Mouse (Mus musculus): ENCODE results near the gene Zcchc3. TPM values are rescaled to one million over a fixed set of nuclear protein-coding genes. Genes with fewer than 3 reads are reported as not detected.

Zcchc3 gene
- polyA plus RNA-seq, 1 experiment from 2014 or later = 19.9 TPM

DNA sequence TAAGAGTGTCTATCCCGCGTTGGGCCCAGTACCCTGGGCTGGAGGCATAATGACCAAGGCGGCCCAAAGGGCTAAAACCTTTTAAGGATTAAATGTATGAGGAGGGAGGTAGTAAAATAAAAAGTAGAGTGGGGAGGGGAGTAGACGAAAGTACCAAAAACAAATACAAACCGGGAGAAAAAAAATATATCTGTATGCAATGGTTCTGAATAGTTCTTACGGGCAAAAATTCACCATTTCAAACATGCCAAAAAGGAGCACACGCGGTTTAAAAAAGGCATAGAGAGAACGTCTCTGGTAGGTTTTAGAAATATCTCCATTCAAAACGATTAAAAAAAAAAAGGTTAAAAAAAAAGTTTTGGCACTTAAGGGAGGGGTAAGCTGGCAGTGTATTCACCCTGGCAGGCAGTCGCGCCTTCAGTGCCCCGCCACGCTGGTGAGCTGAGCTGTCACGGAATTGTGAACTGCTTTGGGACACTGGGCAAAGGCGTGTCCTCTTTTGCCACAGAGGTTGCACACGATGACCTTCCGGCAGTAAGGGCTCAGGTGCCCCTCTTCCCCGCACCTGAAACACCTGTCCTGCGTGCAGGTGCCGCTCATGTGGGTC is 1.6 kb downstream of the Zcchc3 start:
- peak overlapping the region; percentile 87 for H3K4me2 ChIP-seq (ENCODE audit: low read depth, low read length)
- H3K9ac ChIP-seq (ENCODE audit: low read length) = peak overlapping the region; percentile 98
- H3K4me1 ChIP-seq (ENCODE audit: control insufficient read depth, insufficient read depth, low read length) = peaks cover 32% of the 10 kb centered on the region
- 0 out of 2 replicates have a peak, but pooled peaks cover 4% of the 10 kb centered on the region for H3K36me3 ChIP-seq (ENCODE audit: control insufficient read depth, insufficient read depth, low read length)
- H3K9me3 ChIP-seq (replicated peaks; ENCODE audit: control insufficient read depth, low read length) = peaks cover 6% of the 10 kb centered on the region; the same call in 1 of the 2 replicates
- H3K27ac ChIP-seq (ENCODE audit: low read length) = peak overlapping the region; percentile 99
- H3K4me3 ChIP-seq (replicated peaks; ENCODE audit: low read length) = peak overlapping the region; percentile 88
- ATAC-seq (ENCODE audit: insufficient read depth, low FRiP score) = no peak
- no peaks in the 10 kb centered on the region for H3K27me3 ChIP-seq (ENCODE audit: control insufficient read depth, insufficient read depth, low read length)
- 2% methylated on average over 21 of the region's 21 CpGs for WGBS

DNA sequence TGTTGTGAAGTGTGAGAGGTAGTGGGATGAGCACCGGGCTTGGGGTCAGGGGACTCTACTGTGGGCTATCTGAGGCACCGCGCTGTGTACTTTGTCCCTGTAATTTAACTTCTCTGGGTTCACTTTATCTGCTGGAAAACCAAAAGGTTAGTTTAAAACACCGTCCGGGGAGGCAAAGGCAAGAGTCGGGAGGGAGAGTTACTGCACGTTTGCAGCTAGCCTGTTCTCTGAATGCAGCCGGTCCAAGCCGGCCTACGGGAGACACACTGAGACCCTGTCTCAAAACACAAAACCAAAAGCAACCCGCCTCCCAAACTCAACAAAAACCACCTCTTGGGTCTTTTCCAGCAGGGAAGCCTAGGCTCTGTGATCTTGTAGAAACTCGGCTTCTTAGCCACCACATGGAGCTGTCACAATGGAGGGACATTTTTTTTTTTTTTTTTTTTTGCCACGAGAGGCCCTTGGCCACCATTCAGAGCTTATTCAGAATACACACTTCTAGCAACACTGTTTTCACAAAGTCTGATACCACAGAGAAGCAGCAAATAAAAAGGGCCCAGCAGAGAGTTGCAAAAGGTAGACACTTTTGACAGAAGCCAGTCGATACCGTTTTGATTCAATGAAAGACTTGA is 2.2 kb downstream of the Zcchc3 start:
- peak overlapping the region; percentile 87 for H3K4me2 ChIP-seq (ENCODE audit: low read depth, low read length)
- no peak for ATAC-seq (ENCODE audit: insufficient read depth, low FRiP score)
- WGBS = 5% methylated on average over 15 of the region's 15 CpGs
- H3K9me3 ChIP-seq (replicated peaks; ENCODE audit: control insufficient read depth, low read length) = peaks cover 6% of the 10 kb centered on the region; the same call in 1 of the 2 replicates
- H3K4me3 ChIP-seq (replicated peaks; ENCODE audit: low read length) = peak overlapping the region; percentile 88
- no peaks in the 10 kb centered on the region for H3K27me3 ChIP-seq (ENCODE audit: control insufficient read depth, insufficient read depth, low read length)
- 0 out of 2 replicates have a peak, but pooled peaks cover 4% of the 10 kb centered on the region for H3K36me3 ChIP-seq (ENCODE audit: control insufficient read depth, insufficient read depth, low read length)
- H3K9ac ChIP-seq (ENCODE audit: low read length) = peak overlapping the region; percentile 98
- peak overlapping the region; percentile 99 for H3K27ac ChIP-seq (ENCODE audit: low read length)
- peaks cover 32% of the 10 kb centered on the region for H3K4me1 ChIP-seq (ENCODE audit: control insufficient read depth, insufficient read depth, low read length)

DNA sequence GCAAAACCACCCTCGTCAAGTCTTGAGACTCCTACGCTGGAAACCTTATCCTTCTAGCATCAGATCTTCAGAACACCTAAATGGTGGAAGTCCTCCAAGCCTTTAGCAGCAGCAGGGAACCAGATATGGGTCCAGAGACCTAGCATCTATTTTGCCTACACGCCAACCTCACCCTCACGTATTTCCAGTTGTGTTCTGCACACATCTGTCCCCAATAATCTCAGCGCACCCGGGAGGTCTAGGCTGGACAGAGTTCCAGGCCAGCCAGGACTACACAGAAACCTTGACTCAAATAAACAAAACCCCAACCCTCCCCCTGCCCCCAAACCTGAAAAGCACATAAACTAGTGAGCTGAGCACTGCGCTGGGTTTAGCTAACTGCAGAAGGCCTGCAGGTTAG is 3.4 kb downstream of the Zcchc3 start:
- peak overlapping the region; percentile 88 for H3K4me3 ChIP-seq (replicated peaks; ENCODE audit: low read length)
- H3K9me3 ChIP-seq (replicated peaks; ENCODE audit: control insufficient read depth, low read length) = peaks cover 6% of the 10 kb centered on the region; the same call in 1 of the 2 replicates
- 0 out of 2 replicates have a peak, but pooled peaks cover 4% of the 10 kb centered on the region for H3K36me3 ChIP-seq (ENCODE audit: control insufficient read depth, insufficient read depth, low read length)
- H3K27ac ChIP-seq (ENCODE audit: low read length) = peak overlapping the region; percentile 99
- no peak for ATAC-seq (ENCODE audit: insufficient read depth, low FRiP score)
- H3K27me3 ChIP-seq (ENCODE audit: control insufficient read depth, insufficient read depth, low read length) = no peaks in the 10 kb centered on the region
- peak overlapping the region; percentile 64 for H3K9ac ChIP-seq (ENCODE audit: low read length)
- H3K4me2 ChIP-seq (ENCODE audit: low read depth, low read length) = peak overlapping the region; percentile 87
- peaks cover 35% of the 10 kb centered on the region for H3K4me1 ChIP-seq (ENCODE audit: control insufficient read depth, insufficient read depth, low read length)
- 9% methylated on average over 7 of the region's 7 CpGs for WGBS

DNA sequence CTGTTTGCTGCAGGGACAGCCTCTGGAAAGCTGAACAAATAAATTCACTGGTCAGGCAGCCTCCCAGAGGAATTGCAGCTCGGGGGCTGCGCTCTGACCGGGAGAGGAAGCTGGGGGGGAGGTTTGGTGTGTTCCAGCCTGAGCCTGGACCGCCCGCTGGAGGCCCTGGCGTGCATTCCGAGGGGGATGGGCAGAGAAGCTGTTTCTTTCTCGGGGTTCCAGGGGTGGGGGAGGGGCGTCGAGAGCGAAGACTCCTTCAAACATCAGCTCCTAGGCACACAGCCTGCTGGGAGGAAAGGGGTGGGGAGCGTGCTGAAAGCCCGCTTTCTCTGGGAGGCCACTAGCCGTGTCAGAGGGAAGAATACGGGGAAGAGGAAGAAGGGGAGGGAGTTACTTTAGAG is 3.9 kb downstream of the Zcchc3 start:
- H3K36me3 ChIP-seq (ENCODE audit: control insufficient read depth, insufficient read depth, low read length) = no peaks in the 10 kb centered on the region
- peak; percentile 79 for ATAC-seq (ENCODE audit: insufficient read depth, low FRiP score)
- no peaks in the 10 kb centered on the region for H3K27me3 ChIP-seq (ENCODE audit: control insufficient read depth, insufficient read depth, low read length)
- H3K9ac ChIP-seq (ENCODE audit: low read length) = peak overlapping the region; percentile 64
- H3K4me3 ChIP-seq (replicated peaks; ENCODE audit: low read length) = peak overlapping the region; percentile 88
- peaks cover 37% of the 10 kb centered on the region for H3K4me1 ChIP-seq (ENCODE audit: control insufficient read depth, insufficient read depth, low read length)
- peaks cover 4% of the 10 kb centered on the region; the same call in 1 of the 2 replicates for H3K9me3 ChIP-seq (replicated peaks; ENCODE audit: control insufficient read depth, low read length)
- peak overlapping the region; percentile 87 for H3K4me2 ChIP-seq (ENCODE audit: low read depth, low read length)
- WGBS = under 1% methylated on average over 15 of the region's 15 CpGs
- H3K27ac ChIP-seq (ENCODE audit: low read length) = peak overlapping the region; percentile 99

DNA sequence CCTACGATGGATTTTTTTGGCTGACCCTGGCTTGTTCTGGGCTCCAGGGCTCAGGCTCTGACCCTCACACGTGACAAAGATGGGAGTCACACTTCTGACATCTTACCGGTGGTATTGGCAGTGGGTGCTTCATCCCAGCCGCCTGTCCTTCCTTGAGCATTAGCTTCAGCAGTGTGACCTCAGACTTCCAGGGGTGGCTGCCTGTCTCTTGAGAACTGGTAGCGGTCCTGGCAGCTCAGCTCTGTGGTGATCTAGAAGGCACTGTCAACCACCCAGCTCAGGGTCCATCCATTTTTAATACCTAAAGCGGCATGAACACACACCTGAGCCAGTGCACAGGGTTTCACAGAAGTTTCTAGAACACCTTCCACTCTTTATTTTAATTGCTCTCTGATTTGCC is 5.0 kb downstream of the Zcchc3 start:
- no peaks in the 10 kb centered on the region for H3K27me3 ChIP-seq (ENCODE audit: control insufficient read depth, insufficient read depth, low read length)
- H3K27ac ChIP-seq (ENCODE audit: low read length) = peak overlapping the region; percentile 99
- no peak overlapping the region for H3K4me2 ChIP-seq (ENCODE audit: low read depth, low read length)
- no peaks in the 10 kb centered on the region for H3K9me3 ChIP-seq (replicated peaks; ENCODE audit: control insufficient read depth, low read length)
- H3K36me3 ChIP-seq (ENCODE audit: control insufficient read depth, insufficient read depth, low read length) = no peaks in the 10 kb centered on the region
- no peak overlapping the region for H3K4me3 ChIP-seq (replicated peaks; ENCODE audit: low read length)
- peaks cover 31% of the 10 kb centered on the region for H3K4me1 ChIP-seq (ENCODE audit: control insufficient read depth, insufficient read depth, low read length)
- no peak for ATAC-seq (ENCODE audit: insufficient read depth, low FRiP score)
- H3K9ac ChIP-seq (ENCODE audit: low read length) = no peak overlapping the region; the same call in 1 of the 2 replicates
- 61% methylated on average over 6 of the region's 6 CpGs for WGBS

DNA sequence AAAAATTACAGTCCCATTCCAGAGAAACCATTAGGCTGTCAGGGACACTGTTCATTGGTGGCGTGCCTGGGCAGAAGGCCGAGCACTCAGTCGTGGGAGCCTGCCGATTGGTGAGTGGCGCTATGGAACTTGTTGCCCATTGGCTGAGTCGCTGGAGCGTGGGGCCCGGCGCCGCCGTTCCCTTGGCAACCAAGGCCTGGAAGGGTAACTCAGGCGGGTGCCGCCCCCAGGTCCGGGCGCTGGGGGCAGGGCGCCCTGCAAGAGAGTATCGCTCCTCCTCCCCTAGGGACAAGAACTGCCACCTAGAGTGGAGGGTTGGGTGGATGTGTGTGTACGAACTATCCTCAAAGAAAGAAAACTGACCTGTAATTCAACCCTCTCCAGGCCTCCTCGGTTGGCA is 8.7 kb downstream of the Zcchc3 start:
- H3K4me2 ChIP-seq (ENCODE audit: low read depth, low read length) = peak overlapping the region; percentile 63
- peak; percentile 95 for ATAC-seq (ENCODE audit: insufficient read depth, low FRiP score)
- H3K27ac ChIP-seq (ENCODE audit: low read length) = peak overlapping the region; percentile 84
- H3K4me1 ChIP-seq (ENCODE audit: control insufficient read depth, insufficient read depth, low read length) = peaks cover 21% of the 10 kb centered on the region
- peak overlapping the region; percentile 38 for H3K4me3 ChIP-seq (replicated peaks; ENCODE audit: low read length)
- WGBS = 0% methylated on average over 19 of the region's 19 CpGs
- no peaks in the 10 kb centered on the region for H3K9me3 ChIP-seq (replicated peaks; ENCODE audit: control insufficient read depth, low read length)
- no peaks in the 10 kb centered on the region for H3K36me3 ChIP-seq (ENCODE audit: control insufficient read depth, insufficient read depth, low read length)
- peak overlapping the region; percentile 62 for H3K9ac ChIP-seq (ENCODE audit: low read length)
- H3K27me3 ChIP-seq (ENCODE audit: control insufficient read depth, insufficient read depth, low read length) = no peaks in the 10 kb centered on the region

DNA sequence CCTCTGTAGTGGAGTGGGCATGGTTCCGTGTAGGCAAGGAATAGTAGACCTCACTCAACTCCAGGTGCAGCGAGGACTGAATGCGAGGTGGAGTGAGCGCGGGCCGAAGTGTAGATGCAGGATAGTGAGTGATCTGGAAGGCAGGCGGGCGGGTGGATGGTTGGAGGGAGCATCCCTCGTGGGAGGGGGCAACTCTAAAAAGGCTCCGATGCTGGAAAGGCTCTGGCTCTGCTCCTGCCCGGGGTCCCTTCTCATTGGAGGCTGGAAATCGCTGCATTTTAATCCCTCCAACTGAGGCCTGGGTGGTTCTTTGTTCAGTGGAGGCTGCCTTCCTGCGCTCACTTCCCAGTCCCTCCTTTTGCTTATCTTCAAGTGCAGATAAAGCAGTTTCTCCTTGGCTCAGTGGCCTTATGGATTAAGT is 15.7 kb downstream of the Zcchc3 start:
- Histone ChIP-seq H3K9ac (ENCODE audit: low read length) (peak overlapping the region; percentile 95), H3K36me3 (ENCODE audit: control insufficient read depth, insufficient read depth, low read length) (no peaks in the 10 kb centered on the region), H3K4me1 (ENCODE audit: control insufficient read depth, insufficient read depth, low read length) (peaks cover 18% of the 10 kb centered on the region), H3K27ac (ENCODE audit: low read length) (peak overlapping the region; percentile 99), H3K9me3 (replicated peaks; ENCODE audit: control insufficient read depth, low read length) (no peaks in the 10 kb centered on the region), H3K4me2 (ENCODE audit: low read depth, low read length) (peak overlapping the region; percentile 90), H3K27me3 (ENCODE audit: control insufficient read depth, insufficient read depth, low read length) (no peaks in the 10 kb centered on the region), H3K4me3 (replicated peaks; ENCODE audit: low read length) (peak overlapping the region; percentile 85)
- no peak; the same call in 1 of the 2 replicates for ATAC-seq (ENCODE audit: insufficient read depth, low FRiP score)
- 5% methylated on average over 13 of the region's 13 CpGs for WGBS

DNA sequence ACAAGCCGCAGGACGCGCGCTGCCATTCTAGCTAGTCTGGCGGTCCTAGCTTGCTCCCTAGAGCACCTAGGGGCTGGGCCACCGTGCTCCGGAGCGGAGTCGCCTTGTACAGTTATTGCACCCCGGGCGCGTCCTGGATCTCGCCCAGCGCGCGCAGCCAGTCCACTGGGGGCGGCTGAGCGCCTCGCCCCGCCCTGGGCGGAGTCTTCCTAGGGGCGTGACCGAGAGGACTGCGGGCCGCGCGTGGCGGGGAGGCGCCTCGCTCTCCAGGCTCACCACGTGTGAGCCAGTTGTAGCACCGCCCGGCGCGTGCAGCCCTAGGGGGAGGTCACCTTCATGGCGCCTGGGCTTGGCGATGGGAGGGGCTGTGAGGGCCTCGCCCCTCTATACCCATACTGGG is 16.1 kb downstream of the Zcchc3 start:
- H3K9ac ChIP-seq (ENCODE audit: low read length) = peak overlapping the region; percentile 95
- peaks cover 22% of the 10 kb centered on the region for H3K4me1 ChIP-seq (ENCODE audit: control insufficient read depth, insufficient read depth, low read length)
- WGBS = under 1% methylated on average over 38 of the region's 38 CpGs
- peak overlapping the region; percentile 85 for H3K4me3 ChIP-seq (replicated peaks; ENCODE audit: low read length)
- no peaks in the 10 kb centered on the region for H3K27me3 ChIP-seq (ENCODE audit: control insufficient read depth, insufficient read depth, low read length)
- peak; percentile 88 for ATAC-seq (ENCODE audit: insufficient read depth, low FRiP score)
- no peaks in the 10 kb centered on the region for H3K36me3 ChIP-seq (ENCODE audit: control insufficient read depth, insufficient read depth, low read length)
- peak overlapping the region; percentile 90 for H3K4me2 ChIP-seq (ENCODE audit: low read depth, low read length)
- peak overlapping the region; percentile 99 for H3K27ac ChIP-seq (ENCODE audit: low read length)
- no peaks in the 10 kb centered on the region for H3K9me3 ChIP-seq (replicated peaks; ENCODE audit: control insufficient read depth, low read length)

Data from stomach, embryonic 16.5 days (tissue).